In genomic region chr7:134231378-134232346, GRCm38 (mm10) we compare ENCODE assay signal across 17 mouse cellular contexts. TPM values are rescaled to one million over a fixed set of nuclear protein-coding genes. Genes with fewer than 3 reads are reported as not detected.
A peak's percentile ranks its signal among the peaks of the same experiment; 100 is the strongest.
DNase-seq lines count a peak whose midpoint lies in the region; ATAC-seq and TF ChIP-seq lines count a peak whose summit lies in the region.
"Had no signal": no experiment of that assay in that cellular context is flagged by ENCODE, and none has a peak within 500 bp of the region (broad histone marks: within the 10 kb centered on the region; RNA-seq: fewer than 3 reads in every experiment).

Gene Adam12, minus strand, starts transcription at chr7:134232146.

- no peak within 1 kb of the TSS for H3K9ac ChIP-seq in intestine, embryonic 14.5 days (ENCODE audit: low read length)
- no peak within 1 kb of the TSS for H3K9ac ChIP-seq in intestine, postnatal 0 days (ENCODE audit: low read depth, low read length)
- H3K9ac ChIP-seq in stomach, embryonic 14.5 days (replicated peaks; ENCODE audit: low read depth, low read length), result no peak within 1 kb of the TSS
- no peak within 1 kb of the TSS for H3K9ac ChIP-seq in stomach, postnatal 0 days (ENCODE audit: low read length)
- H3K9ac ChIP-seq in intestine, embryonic 16.5 days (ENCODE audit: low read depth, low read length), result no peak within 1 kb of the TSS
- H3K9ac ChIP-seq: liver, embryonic 15.5 days; midbrain, embryonic 13.5 days; neural tube, embryonic 12.5 days had no signal

- peaks cover 17% of the 10 kb centered on the region for H3K4me1 ChIP-seq in intestine, embryonic 14.5 days (replicated peaks; ENCODE audit: control insufficient read depth, insufficient read depth, low read length)
- no peaks in the 10 kb centered on the region for H3K4me1 ChIP-seq in intestine, postnatal 0 days (replicated peaks; ENCODE audit: control insufficient read depth, insufficient read depth, low read length)
- H3K4me1 ChIP-seq in stomach, embryonic 14.5 days (ENCODE audit: control insufficient read depth, insufficient read depth, low read length), result 0 out of 2 replicates have a peak, but pooled peaks cover 3% of the 10 kb centered on the region
- H3K4me1 ChIP-seq in stomach, postnatal 0 days (replicated peaks; ENCODE audit: control insufficient read depth, insufficient read depth), result no peaks in the 10 kb centered on the region
- peaks cover 2% of the 10 kb centered on the region; the same call in 1 of the 2 replicates for H3K4me1 ChIP-seq in intestine, embryonic 16.5 days (ENCODE audit: control insufficient read depth, insufficient read depth, low read length)
- H3K4me1 ChIP-seq: liver, embryonic 15.5 days had no signal

- H3K36me3 ChIP-seq in intestine, embryonic 14.5 days (ENCODE audit: control insufficient read depth, insufficient read depth, low read length), result no peaks in the 10 kb centered on the region
- H3K36me3 ChIP-seq in intestine, postnatal 0 days (ENCODE audit: control insufficient read depth, insufficient read depth), result no peaks in the 10 kb centered on the region
- H3K36me3 ChIP-seq in stomach, embryonic 14.5 days (ENCODE audit: control insufficient read depth, insufficient read depth, low read length), result no peaks in the 10 kb centered on the region
- no peaks in the 10 kb centered on the region for H3K36me3 ChIP-seq in stomach, postnatal 0 days (ENCODE audit: control insufficient read depth, insufficient read depth, low read length)
- H3K36me3 ChIP-seq in intestine, embryonic 16.5 days (ENCODE audit: control insufficient read depth, insufficient read depth, low read length), result no peaks in the 10 kb centered on the region
- H3K36me3 ChIP-seq: G1E; liver, embryonic 15.5 days; midbrain, embryonic 13.5 days; neural tube, embryonic 12.5 days had no signal

- peak; percentile 43; the same call in 1 of the 2 replicates for ATAC-seq in intestine, embryonic 14.5 days (replicated peaks; ENCODE audit: low FRiP score, low TSS enrichment, low read depth)
- ATAC-seq in intestine, postnatal 0 days, result no peak
- ATAC-seq in stomach, embryonic 14.5 days (ENCODE audit: insufficient number of reproducible peaks, insufficient read depth, low FRiP score, low read depth), result no peak
- ATAC-seq in stomach, postnatal 0 days (ENCODE audit: low FRiP score, low TSS enrichment), result no peak
- peak; percentile 52; the same call in 1 of the 2 replicates for ATAC-seq in intestine, embryonic 16.5 days
- ATAC-seq: activated CD4-positive, CD25-positive, alpha-beta regulatory T cell, adult 4 months; hindbrain, postnatal 0 days; midbrain, embryonic 13.5 days had no signal

- TF ChIP-seq CTCF in intestine, postnatal 0 days (IDR thresholded peaks at IDR 0.05; ENCODE audit: low read depth), result no peak
- TF ChIP-seq CTCF in stomach, postnatal 0 days (IDR thresholded peaks at IDR 0.05; ENCODE audit: low read depth), result no peak

- H3K27ac ChIP-seq in intestine, embryonic 14.5 days (ENCODE audit: low read depth), result no peak within 1 kb of the TSS
- no peak within 1 kb of the TSS for H3K27ac ChIP-seq in intestine, postnatal 0 days (ENCODE audit: low read depth, low read length)
- no peak within 1 kb of the TSS for H3K27ac ChIP-seq in stomach, embryonic 14.5 days (ENCODE audit: low read length)
- no peak within 1 kb of the TSS for H3K27ac ChIP-seq in stomach, postnatal 0 days (replicated peaks)
- H3K27ac ChIP-seq in intestine, embryonic 16.5 days (ENCODE audit: low read length), result 0 out of 2 replicates have a peak within 1 kb of the TSS, but pooled peaks have one; percentile 9
- H3K27ac ChIP-seq: hindbrain, postnatal 0 days; liver, embryonic 15.5 days; midbrain, embryonic 13.5 days; neural tube, embryonic 12.5 days had no signal

- no peaks in the 10 kb centered on the region for H3K27me3 ChIP-seq in intestine, embryonic 14.5 days (replicated peaks; ENCODE audit: control insufficient read depth, insufficient read depth, low read length)
- no peaks in the 10 kb centered on the region for H3K27me3 ChIP-seq in intestine, postnatal 0 days (replicated peaks; ENCODE audit: control insufficient read depth, insufficient read depth, low read length)
- H3K27me3 ChIP-seq in stomach, embryonic 14.5 days (ENCODE audit: control insufficient read depth, insufficient read depth, low read length), result no peaks in the 10 kb centered on the region
- H3K27me3 ChIP-seq in stomach, postnatal 0 days (ENCODE audit: control insufficient read depth, insufficient read depth, low read length), result no peaks in the 10 kb centered on the region
- H3K27me3 ChIP-seq in intestine, embryonic 16.5 days (replicated peaks; ENCODE audit: control insufficient read depth, insufficient read depth, low read length), result no peaks in the 10 kb centered on the region
- H3K27me3 ChIP-seq: liver, embryonic 15.5 days; neural tube, embryonic 12.5 days had no signal

- TF ChIP-seq EP300 in stomach, postnatal 0 days (optimal IDR thresholded peaks at IDR 0.05), result no peak

- H3K9me3 ChIP-seq in intestine, embryonic 14.5 days (ENCODE audit: control insufficient read depth, low read length), result no peaks in the 10 kb centered on the region
- H3K9me3 ChIP-seq in intestine, postnatal 0 days (ENCODE audit: control insufficient read depth), result no peaks in the 10 kb centered on the region
- no peaks in the 10 kb centered on the region for H3K9me3 ChIP-seq in stomach, embryonic 14.5 days (ENCODE audit: control insufficient read depth, low read depth, low read length)
- no peaks in the 10 kb centered on the region for H3K9me3 ChIP-seq in stomach, postnatal 0 days (ENCODE audit: control insufficient read depth, low read length)
- no peaks in the 10 kb centered on the region for H3K9me3 ChIP-seq in intestine, embryonic 16.5 days (ENCODE audit: control insufficient read depth, low read length)
- H3K9me3 ChIP-seq: liver, embryonic 15.5 days; midbrain, embryonic 13.5 days; neural tube, embryonic 12.5 days had no signal

- WGBS in intestine, embryonic 14.5 days, result 57% methylated on average over 14 of the region's 14 CpGs
- WGBS in intestine, postnatal 0 days, result 52% methylated on average over 14 of the region's 14 CpGs
- WGBS in stomach, embryonic 14.5 days, result 70% methylated on average over 14 of the region's 14 CpGs
- WGBS in stomach, postnatal 0 days, result 73% methylated on average over 14 of the region's 14 CpGs
- WGBS in intestine, embryonic 16.5 days, result 58% methylated on average over 14 of the region's 14 CpGs

- no peak within 1 kb of the TSS for H3K4me2 ChIP-seq in intestine, embryonic 14.5 days (ENCODE audit: low read length)
- H3K4me2 ChIP-seq in intestine, postnatal 0 days (replicated peaks; ENCODE audit: low read depth), result no peak within 1 kb of the TSS
- H3K4me2 ChIP-seq in stomach, embryonic 14.5 days (replicated peaks; ENCODE audit: low read depth, low read length), result no peak within 1 kb of the TSS
- no peak within 1 kb of the TSS for H3K4me2 ChIP-seq in stomach, postnatal 0 days (replicated peaks; ENCODE audit: low read depth)
- no peak within 1 kb of the TSS for H3K4me2 ChIP-seq in intestine, embryonic 16.5 days (ENCODE audit: low read depth, low read length)
- H3K4me2 ChIP-seq: liver, embryonic 15.5 days; midbrain, embryonic 13.5 days; neural tube, embryonic 12.5 days had no signal

- no peak for DNase-seq in intestine, embryonic 14.5 days (ENCODE audit: low spot score)
- no peak for DNase-seq in stomach, postnatal 0 days (ENCODE audit: low spot score)
- no peak for DNase-seq in MN1 (ENCODE audit: low spot score)
- DNase-seq in frontal cortex, adult 2 months (ENCODE audit: extremely low spot score in 1 of 2, low spot score in 1 of 2), result no peak
- DNase-seq: embryo, embryonic 11 days; gastrocnemius, postnatal 25 days; heart, postnatal 10 days; kidney, postnatal 36 days had no signal

- H3K4me3 ChIP-seq in intestine, embryonic 14.5 days (ENCODE audit: low read depth, low read length), result no peak within 1 kb of the TSS
- H3K4me3 ChIP-seq in intestine, postnatal 0 days (ENCODE audit: low read depth, low read length), result no peak within 1 kb of the TSS
- no peak within 1 kb of the TSS for H3K4me3 ChIP-seq in stomach, embryonic 14.5 days (ENCODE audit: low read depth, low read length)
- H3K4me3 ChIP-seq in stomach, postnatal 0 days (ENCODE audit: low read depth, low read length), result no peak within 1 kb of the TSS
- no peak within 1 kb of the TSS for H3K4me3 ChIP-seq in intestine, embryonic 16.5 days (ENCODE audit: low read length)
- H3K4me3 ChIP-seq: liver, embryonic 15.5 days; midbrain, embryonic 13.5 days; neural tube, embryonic 12.5 days had no signal

RNA-seq across cellular contexts. Expression of gene Adam12, which starts in this region (rescaled TPM):
- polyA plus RNA-seq in intestine, embryonic 14.5 days (2014; fragmentation: Nextera tagmentation; extraction: Ambion mirVana), result 13.8 and 15.1 TPM in 2 replicates
- polyA plus RNA-seq in intestine, postnatal 0 days (2015; fragmentation: Nextera tagmentation; extraction: Ambion mirVana), result 1.0 and 2.0 TPM in 2 replicates
- 10.9 and 13.0 TPM in 2 replicates for polyA plus RNA-seq in stomach, embryonic 14.5 days (2014; fragmentation: Nextera tagmentation; extraction: Ambion mirVana)
- polyA plus RNA-seq in stomach, postnatal 0 days (2015; fragmentation: Nextera tagmentation; extraction: Ambion mirVana), result 0.57 and 1.0 TPM in 2 replicates
- 3.0 and 3.1 TPM in 2 replicates for polyA plus RNA-seq in intestine, embryonic 16.5 days (2015; fragmentation: Nextera tagmentation; extraction: Ambion mirVana)
- 3.2 and 3.6 TPM in 2 replicates for polyA plus RNA-seq in frontal cortex, adult 2 months (2012; rRNA removed)
- polyA plus RNA-seq: G1E had no signal

Comparison
In these comparisons a context has a peak if more than half of its experiments do, and no peak if none do; other contexts are left out.
1. ATAC-seq: peak in intestine, embryonic 14.5 days (single experiment) and intestine, embryonic 16.5 days (single experiment); none in intestine, postnatal 0 days (single experiment), stomach, embryonic 14.5 days (single experiment) and stomach, postnatal 0 days (single experiment).